Mouse (Mus musculus) lung, embryonic 16.5 days (tissue): ENCODE measurements around the gene Dag1. TPM values are rescaled to one million over a fixed set of nuclear protein-coding genes. Genes with fewer than 3 reads are reported as not detected.

Source experiments
- ATAC-seq: fragments of 200-750 bp; cut with Nextera tagmentation; 2 replicates; pipeline ENCODE4 v1.8.0; 2017; ENCODE audit warnings: low read depth, mild to moderate bottlenecking, moderate library complexity
- H3K27ac ChIP-seq: fragments of 300-500 bp; sonication (generic); 2 replicates; pipeline ENCODE4 v1.5.1; 2014; ENCODE audit warnings: mild to moderate bottlenecking, control low read depth, low read length
- H3K27me3 ChIP-seq: fragments of 300-500 bp; sonication (generic); 2 replicates; pipeline ENCODE4 v1.6.1; 2014; ENCODE audit warnings: low read depth, low read length, mixed read lengths; ENCODE audit not compliant: control insufficient read depth, insufficient read depth
- H3K36me3 ChIP-seq: fragments of 300-500 bp; sonication (generic); 2 replicates; pipeline ENCODE4 v1.6.1; 2014; ENCODE audit warnings: low read length; ENCODE audit not compliant: control insufficient read depth, insufficient read depth
- H3K4me1 ChIP-seq: fragments of 300-500 bp; sonication (generic); replicated peaks from 2 replicates; pipeline ENCODE4 v1.6.1; 2014; ENCODE audit warnings: low read length, mixed read lengths; ENCODE audit not compliant: control insufficient read depth, insufficient read depth
- H3K4me2 ChIP-seq: fragments of 300-500 bp; sonication (generic); 2 replicates; pipeline ENCODE4 v1.6.1; 2014; ENCODE audit warnings: low read depth, low read length, control low read depth
- H3K4me3 ChIP-seq: fragments of 300-500 bp; sonication (generic); 2 replicates; pipeline ENCODE4 v1.5.1; 2014; ENCODE audit warnings: mild to moderate bottlenecking, low read length, control low read depth
- H3K9ac ChIP-seq: fragments of 300-500 bp; sonication (generic); 2 replicates; pipeline ENCODE4 v1.6.1; 2014; ENCODE audit warnings: low read length, control low read depth
- H3K9me3 ChIP-seq: fragments of 300-500 bp; sonication (generic); 2 replicates; pipeline ENCODE4 v1.6.1; 2016; ENCODE audit warnings: low read length; ENCODE audit not compliant: control insufficient read depth
- WGBS: fragments of 180-500 bp; shearing (Covaris S2); extraction: QIAGEN DNeasy Blood & Tissue Kit; methylation state at CpG from one replicate; pipeline ENCODE4 v1.1.7; 2014; 5-methylcytosine and 5-hydroxymethylcytosine counted together
- polyA plus RNA-seq: library from polyadenylated mRNA; unstranded; fragments of >200 nt; fragmentation: Nextera tagmentation; extraction: Ambion mirVana; gene quantifications from 2 replicates; pipeline ENCODE4 v1.2.1, GENCODE M21; 2015

Dag1 gene
- polyA plus RNA-seq, result 124 and 141 TPM in 2 replicates

- peak within 1 kb of the TSS; percentile 97 for H3K27ac ChIP-seq
- peak within 1 kb of the TSS; percentile 72 for H3K4me2 ChIP-seq
- peak within 1 kb of the TSS; percentile 93 for H3K9ac ChIP-seq
- H3K36me3 ChIP-seq, result no peaks in the 10 kb centered on the region
- under 1% methylated on average over 52 of the region's 71 CpGs for WGBS
- no peaks in the 10 kb centered on the region for H3K27me3 ChIP-seq
- no peaks in the 10 kb centered on the region for H3K9me3 ChIP-seq
- peak within 1 kb of the TSS; percentile 95 for H3K4me3 ChIP-seq
- peak; percentile 97 for ATAC-seq
- H3K4me1 ChIP-seq, result peaks cover 29% of the 10 kb centered on the region
Measured at GRCm38 (mm10) chr9:108263690-108264190, at the start of gene Dag1. Gene Dag1, minus strand, starts transcription at chr9:108263958.

GRCm38 (mm10) chr9:108308141-108308540, 44.4 kb upstream of the Dag1 start:
- no peak overlapping the region for H3K27ac ChIP-seq
- peaks cover 29% of the 10 kb centered on the region for H3K4me1 ChIP-seq
- no peaks in the 10 kb centered on the region for H3K9me3 ChIP-seq
- 31% methylated on average over 2 of the region's 2 CpGs for WGBS
- H3K4me2 ChIP-seq, result peak overlapping the region; percentile 84
- no peaks in the 10 kb centered on the region for H3K27me3 ChIP-seq
- peak overlapping the region; percentile 56 for H3K9ac ChIP-seq
- peaks cover 5% of the 10 kb centered on the region; the same call in 1 of the 2 replicates for H3K36me3 ChIP-seq
- ATAC-seq, result no peak
- H3K4me3 ChIP-seq, result peak overlapping the region; percentile 54

GRCm38 (mm10) chr9:108307021-108307807, 43.5 kb upstream of the Dag1 start:
- Histone ChIP-seq H3K9me3 (no peaks in the 10 kb centered on the region), H3K27me3 (no peaks in the 10 kb centered on the region), H3K9ac (peak overlapping the region; percentile 98), H3K4me3 (peak overlapping the region; percentile 93), H3K27ac (peak overlapping the region; percentile 100), H3K4me1 (peaks cover 29% of the 10 kb centered on the region), H3K4me2 (peak overlapping the region; percentile 84), H3K36me3 (peaks cover 12% of the 10 kb centered on the region)
- WGBS, result 5% methylated on average over 12 of the region's 12 CpGs
- no peak for ATAC-seq

- Histone ChIP-seq H3K9ac (peak overlapping the region; percentile 98), H3K4me3 (peak overlapping the region; percentile 93), H3K36me3 (peaks cover 12% of the 10 kb centered on the region), H3K27me3 (no peaks in the 10 kb centered on the region), H3K4me1 (peaks cover 29% of the 10 kb centered on the region), H3K27ac (peak overlapping the region; percentile 100), H3K9me3 (no peaks in the 10 kb centered on the region), H3K4me2 (peak overlapping the region; percentile 84)
- WGBS, result under 1% methylated on average over 38 of the region's 51 CpGs
- peak; percentile 86 for ATAC-seq
Measured at GRCm38 (mm10) chr9:108306571-108306980, 42.8 kb upstream of the Dag1 start.

- peak; percentile 96 for ATAC-seq
- under 1% methylated on average over 78 of the region's 81 CpGs for WGBS
- H3K9me3 ChIP-seq, result no peaks in the 10 kb centered on the region
- peak within 1 kb of the TSS; percentile 98 for H3K9ac ChIP-seq
- H3K4me1 ChIP-seq, result peaks cover 31% of the 10 kb centered on the region
- H3K4me3 ChIP-seq, result peak within 1 kb of the TSS; percentile 93
- H3K27ac ChIP-seq, result peak within 1 kb of the TSS; percentile 100
- H3K27me3 ChIP-seq, result no peaks in the 10 kb centered on the region
- H3K4me2 ChIP-seq, result peak within 1 kb of the TSS; percentile 84
- H3K36me3 ChIP-seq, result peaks cover 12% of the 10 kb centered on the region
Measured at GRCm38 (mm10) chr9:108305629-108306520, 42.1 kb upstream of the Dag1 start, which contains the start of the genes Rhoa and Tcta. Gene Rhoa, plus strand, starts transcription at chr9:108306129. Gene Tcta, minus strand, starts transcription at chr9:108306160.

GRCm38 (mm10) chr9:108305170-108305569, 41.4 kb upstream of the Dag1 start:
- H3K27me3 ChIP-seq, result no peaks in the 10 kb centered on the region
- peak overlapping the region; percentile 96 for H3K9ac ChIP-seq
- 0% methylated on average over 1 of the region's 1 CpGs for WGBS
- peaks cover 28% of the 10 kb centered on the region for H3K4me1 ChIP-seq
- peak overlapping the region; percentile 86 for H3K27ac ChIP-seq
- ATAC-seq, result no peak
- H3K36me3 ChIP-seq, result peaks cover 12% of the 10 kb centered on the region
- no peaks in the 10 kb centered on the region for H3K9me3 ChIP-seq
- H3K4me3 ChIP-seq, result peak overlapping the region; percentile 88
- peak overlapping the region; percentile 84 for H3K4me2 ChIP-seq

- Histone ChIP-seq H3K9ac (peak overlapping the region; percentile 96), H3K36me3 (peaks cover 12% of the 10 kb centered on the region), H3K4me3 (peak overlapping the region; percentile 88), H3K4me1 (peaks cover 26% of the 10 kb centered on the region), H3K27me3 (no peaks in the 10 kb centered on the region), H3K4me2 (peak overlapping the region; percentile 84), H3K27ac (peak overlapping the region; percentile 86), H3K9me3 (no peaks in the 10 kb centered on the region)
- 65% methylated on average over 4 of the region's 4 CpGs for WGBS
- no peak for ATAC-seq
Measured at GRCm38 (mm10) chr9:108304716-108305115, 41.0 kb upstream of the Dag1 start.

GRCm38 (mm10) chr9:108301853-108302252, 38.1 kb upstream of the Dag1 start:
- Histone ChIP-seq H3K4me1 (peaks cover 10% of the 10 kb centered on the region), H3K9ac (no peak overlapping the region), H3K4me2 (no peak overlapping the region), H3K27ac (peak overlapping the region; percentile 81), H3K27me3 (no peaks in the 10 kb centered on the region), H3K9me3 (no peaks in the 10 kb centered on the region), H3K4me3 (no peak overlapping the region), H3K36me3 (peaks cover 12% of the 10 kb centered on the region)
- ATAC-seq, result no peak
- 57% methylated on average over 3 of the region's 3 CpGs for WGBS
